Mouse (Mus musculus) bone marrow macrophage, adult 2 months (primary cell): ENCODE data around the gene Susd6. TPM values are rescaled to one million over a fixed set of nuclear protein-coding genes. Genes with fewer than 3 reads are reported as not detected.
A peak's percentile ranks its signal among the peaks of the same experiment; 100 is the strongest.

Source experiments
- H3K27ac ChIP-seq: 2 replicates; pipeline ENCODE4 v1.5.1; 2012; ENCODE audit warnings: low read depth, low read length; ENCODE audit not compliant: insufficient read depth
- H3K4me1 ChIP-seq: 2 replicates; pipeline ENCODE4 v1.6.1; 2012; ENCODE audit warnings: low read length; ENCODE audit not compliant: control insufficient read depth, insufficient read depth
- H3K4me3 ChIP-seq: 2 replicates; pipeline ENCODE4 v1.5.1; 2012; ENCODE audit warnings: mild to moderate bottlenecking, low read length, moderate library complexity; ENCODE audit not compliant: insufficient read depth
- CTCF ChIP-seq: IDR thresholded peaks from 2 replicates; pipeline ENCODE4 v1.5.1; 2012; ENCODE audit warnings: low read depth, mild to moderate bottlenecking, low read length, moderate library complexity
- POLR2A ChIP-seq: IDR thresholded peaks from 2 replicates; pipeline ENCODE4 v1.6.1; 2012; ENCODE audit warnings: mild to moderate bottlenecking, low read depth, low read length, borderline replicate concordance
- polyA plus RNA-seq: library from polyadenylated mRNA; stranded (reverse); fragments of >200 nt; gene quantifications from 2 replicates; pipeline ENCODE4 v1.2.4, GENCODE M21; 2012; ENCODE audit not compliant: missing spikeins, insufficient read depth, insufficient read length

The Susd6 gene
- polyA plus RNA-seq, 1 experiment: 157 TPM

GRCm38 (mm10) chr12:80824202-80824601 is 33.9 kb downstream of the Susd6 start:
- H3K4me3 ChIP-seq: no peak overlapping the region
- H3K27ac ChIP-seq: no peak overlapping the region
- TF ChIP-seq CTCF (no peak), POLR2A (no peak)
- peaks cover 40% of the 10 kb centered on the region for H3K4me1 ChIP-seq

GRCm38 (mm10) chr12:80826423-80826822 is 36.1 kb downstream of the Susd6 start:
- TF ChIP-seq POLR2A (no peak), CTCF (no peak)
- H3K4me1 ChIP-seq: peaks cover 42% of the 10 kb centered on the region
- H3K27ac ChIP-seq: no peak overlapping the region

GRCm38 (mm10) chr12:80827464-80828015 is 37.2 kb downstream of the Susd6 start:
- TF ChIP-seq POLR2A (no peak), CTCF (no peak)
- Histone ChIP-seq H3K4me3 (no peak overlapping the region), H3K4me1 (peaks cover 45% of the 10 kb centered on the region), H3K27ac (no peak overlapping the region)

More at GRCm38 (mm10) chr12:80826423-80826822, 36.1 kb downstream of the Susd6 start:
- no peak overlapping the region for H3K4me3 ChIP-seq

GRCm38 (mm10) chr12:80828020-80828419 is 37.7 kb downstream of the Susd6 start:
- H3K4me3 ChIP-seq: no peak overlapping the region
- TF ChIP-seq CTCF (no peak), POLR2A (no peak)
- H3K27ac ChIP-seq: no peak overlapping the region
- peaks cover 48% of the 10 kb centered on the region for H3K4me1 ChIP-seq

- Histone ChIP-seq H3K4me1 (peaks cover 51% of the 10 kb centered on the region), H3K27ac (no peak overlapping the region), H3K4me3 (no peak overlapping the region)
- TF ChIP-seq CTCF (no peak), POLR2A (no peak)
Measured at GRCm38 (mm10) chr12:80828951-80829350, 38.6 kb downstream of the Susd6 start.

- TF ChIP-seq POLR2A (no peak), CTCF (no peak)
- Histone ChIP-seq H3K4me1 (peaks cover 58% of the 10 kb centered on the region), H3K27ac (no peak overlapping the region; the same call in 1 of the 2 replicates), H3K4me3 (no peak overlapping the region)
Measured at GRCm38 (mm10) chr12:80830211-80830610, 39.9 kb downstream of the Susd6 start.

GRCm38 (mm10) chr12:80830820-80831219 is 40.5 kb downstream of the Susd6 start:
- no peak for TF ChIP-seq POLR2A
- TF ChIP-seq CTCF: no peak
- 0 out of 2 replicates have a peak overlapping the region, but pooled peaks have one; percentile 10 for H3K27ac ChIP-seq
- no peak overlapping the region for H3K4me3 ChIP-seq
- H3K4me1 ChIP-seq: peaks cover 58% of the 10 kb centered on the region

GRCm38 (mm10) chr12:80832313-80832712 is 42.0 kb downstream of the Susd6 start:
- TF ChIP-seq POLR2A (no peak), CTCF (no peak)
- peak overlapping the region; percentile 59 for H3K27ac ChIP-seq
- no peak overlapping the region for H3K4me3 ChIP-seq
- peaks cover 64% of the 10 kb centered on the region for H3K4me1 ChIP-seq

- H3K27ac ChIP-seq: peak overlapping the region; percentile 65
- no peak for TF ChIP-seq POLR2A
- no peak for TF ChIP-seq CTCF
- H3K4me1 ChIP-seq: peaks cover 67% of the 10 kb centered on the region
- H3K4me3 ChIP-seq: no peak overlapping the region
Measured at GRCm38 (mm10) chr12:80833541-80833940, 43.2 kb downstream of the Susd6 start.

GRCm38 (mm10) chr12:80834156-80834900 is 44.0 kb downstream of the Susd6 start:
- H3K27ac ChIP-seq: peak overlapping the region; percentile 84
- no peak overlapping the region for H3K4me3 ChIP-seq
- peaks cover 68% of the 10 kb centered on the region for H3K4me1 ChIP-seq
- no peak for TF ChIP-seq POLR2A
- no peak for TF ChIP-seq CTCF
